Mouse (Mus musculus) heart, adult 11 months (tissue): Measurements from ENCODE around the gene Spata2l.
"Not testable (repeated sequence)": the region's sequence is repeated elsewhere in the genome, so short reads cannot be mapped to it uniquely, and the experiment has no call there.

Source experiments
- DNase-seq: peaks from one replicate; pipeline ENCODE4 v3.0.0; 2022

Gene Spata2l

DNA sequence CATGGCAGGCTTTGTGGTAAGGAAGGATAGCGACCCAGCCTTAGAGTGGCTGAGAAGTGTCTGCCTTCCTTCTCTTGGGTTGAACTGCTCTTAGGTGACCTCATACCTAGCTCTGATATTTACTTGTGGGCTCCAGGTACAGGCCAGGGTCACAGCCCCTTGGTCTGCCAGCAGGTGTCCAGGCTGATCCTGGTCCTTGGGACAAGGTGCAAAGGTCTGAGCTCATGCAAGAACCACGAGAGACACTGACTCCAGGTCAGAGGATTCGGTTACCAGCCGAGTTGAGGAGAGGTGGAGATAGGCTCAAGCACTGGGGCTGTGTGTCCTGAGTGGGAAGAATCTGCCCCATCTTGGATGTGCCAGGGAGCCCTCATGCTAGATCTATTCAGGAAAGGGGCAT lies 8.3 kb upstream of the Spata2l start:
- no peak for DNase-seq

- DNase-seq, result no peak
These were observed 7.0 kb upstream of the Spata2l start for GRCm38 (mm10) chr8:123243053-123243452.

DNA sequence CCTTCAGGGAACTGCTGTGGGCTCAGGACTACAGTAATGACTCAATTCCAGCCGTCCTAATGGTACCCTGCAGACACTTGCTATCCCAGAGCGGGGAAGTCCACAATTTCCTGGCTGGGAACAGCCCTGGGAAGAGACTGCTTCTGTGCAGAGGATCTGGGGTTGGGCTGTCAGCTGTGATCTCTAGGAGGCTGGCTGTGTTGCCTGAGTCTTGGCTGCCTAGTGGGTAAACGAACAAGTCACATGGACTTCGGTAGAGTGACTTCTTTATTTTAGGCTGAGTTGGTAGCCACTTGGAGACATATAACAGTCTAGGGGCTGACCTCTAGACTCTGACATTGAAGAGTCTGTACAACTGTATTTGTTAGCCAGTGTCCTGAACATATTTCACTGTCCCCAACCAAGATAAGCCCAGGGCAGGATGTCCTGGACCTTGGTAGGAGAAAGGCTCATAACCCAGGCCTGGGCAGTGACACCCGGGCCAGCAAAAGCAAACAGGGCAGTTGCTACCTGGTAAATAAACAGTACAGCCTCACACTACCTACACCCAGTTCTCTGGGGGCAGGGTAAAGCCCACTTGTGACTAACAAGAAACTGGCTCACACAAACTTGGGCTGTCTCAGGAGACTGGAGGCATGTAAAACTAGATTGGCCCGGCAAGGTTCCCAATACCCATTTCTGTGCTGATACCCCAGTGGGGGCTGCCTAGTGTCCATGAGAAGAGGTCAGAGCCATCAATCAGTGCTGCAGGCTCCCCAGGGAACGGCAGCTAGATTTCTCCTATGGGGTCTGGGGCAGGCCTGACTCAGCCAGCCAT lies 6.3 kb upstream of the Spata2l start:
- peak; percentile 95 for DNase-seq

- DNase-seq, result no peak
These were observed 3.4 kb upstream of the Spata2l start for GRCm38 (mm10) chr8:123239398-123239797.

DNA sequence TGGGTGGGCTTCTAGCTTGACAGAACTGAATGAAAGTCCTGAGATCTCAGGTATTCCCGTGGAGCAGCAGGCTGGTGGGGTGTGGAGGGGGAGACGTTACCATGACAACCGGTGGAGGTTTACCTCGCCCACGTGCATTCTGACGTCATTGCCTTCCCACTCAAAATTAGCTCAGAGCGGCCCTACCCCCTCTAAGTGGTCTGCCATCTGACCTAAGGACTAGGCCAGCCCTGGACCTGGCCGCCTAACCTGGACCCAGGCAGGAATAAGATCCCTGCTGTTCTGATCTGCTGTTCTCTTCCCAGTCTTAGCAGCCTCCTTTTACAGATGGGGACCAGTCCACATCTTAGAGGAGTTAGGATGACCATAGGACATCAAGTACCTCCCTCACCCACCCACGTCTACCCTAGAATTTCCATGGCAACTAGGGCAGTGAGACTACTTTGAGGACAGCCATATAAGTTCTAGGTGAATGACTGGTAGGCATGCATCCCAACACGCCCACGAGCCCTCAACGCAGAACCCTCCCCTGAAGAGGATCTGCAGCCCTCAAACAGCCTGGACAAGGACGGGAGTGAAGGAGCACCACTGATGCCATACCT lies 1.0 kb downstream of the Spata2l start:
- peak; percentile 94 for DNase-seq

DNA sequence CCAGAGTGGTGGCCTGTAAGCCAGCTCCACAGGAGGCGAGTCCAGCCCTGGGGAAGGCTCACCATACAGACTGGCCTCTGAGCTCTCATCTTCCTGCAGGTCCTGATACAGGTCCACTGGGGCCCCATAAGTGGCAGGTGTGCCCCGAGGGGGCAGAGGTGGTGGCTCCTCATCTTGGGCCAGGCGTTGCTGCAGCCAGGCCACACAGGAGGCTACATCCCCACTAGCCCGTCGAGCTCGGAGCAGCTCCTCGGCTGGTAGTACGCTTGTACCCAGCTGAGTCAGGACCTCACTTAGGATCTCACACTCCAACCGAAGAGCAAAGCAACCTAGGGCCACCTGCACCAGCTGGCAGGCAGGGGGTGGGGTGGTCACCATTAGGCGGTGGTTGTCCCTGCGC lies 2.3 kb downstream of the Spata2l start:
- peak; percentile 92 for DNase-seq

GRCm38 (mm10) chr8:123233300-123233699 lies 2.7 kb downstream of the Spata2l start:
- no peak for DNase-seq

DNA sequence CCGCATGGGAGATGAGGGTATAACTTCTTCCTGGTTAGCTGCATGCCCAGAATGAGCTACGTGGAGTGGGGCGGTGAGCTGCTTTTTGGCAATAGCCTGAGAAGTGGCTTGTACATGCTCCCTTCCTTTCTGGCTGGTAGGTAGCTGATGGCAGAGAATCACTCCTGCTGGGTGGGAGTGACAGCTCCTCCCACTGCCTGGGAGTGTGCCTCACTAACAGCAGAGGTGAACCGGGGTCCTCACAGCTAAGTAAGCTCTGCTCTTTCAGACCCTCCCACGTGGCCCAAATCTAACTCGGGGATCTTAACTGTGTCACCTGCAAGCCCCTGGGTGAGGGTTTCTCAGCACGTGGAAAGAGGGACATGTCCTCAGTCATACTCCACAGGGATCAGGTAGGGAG lies 3.5 kb downstream of the Spata2l start:
- DNase-seq, result no peak

GRCm38 (mm10) chr8:123231742-123232141 lies 4.3 kb downstream of the Spata2l start:
- no peak for DNase-seq

- not testable (repeated sequence) for DNase-seq
These were observed 5.7 kb downstream of the Spata2l start for GRCm38 (mm10) chr8:123230326-123230725.

GRCm38 (mm10) chr8:123228416-123228815 lies 7.6 kb downstream of the Spata2l start:
- no peak for DNase-seq

GRCm38 (mm10) chr8:123224278-123225266 lies 11.5 kb downstream of the Spata2l start, which contains the start of gene Cdk10:
Gene Cdk10 (plus strand): TSS chr8:123224842.
- DNase-seq, result peak; percentile 99

DNA sequence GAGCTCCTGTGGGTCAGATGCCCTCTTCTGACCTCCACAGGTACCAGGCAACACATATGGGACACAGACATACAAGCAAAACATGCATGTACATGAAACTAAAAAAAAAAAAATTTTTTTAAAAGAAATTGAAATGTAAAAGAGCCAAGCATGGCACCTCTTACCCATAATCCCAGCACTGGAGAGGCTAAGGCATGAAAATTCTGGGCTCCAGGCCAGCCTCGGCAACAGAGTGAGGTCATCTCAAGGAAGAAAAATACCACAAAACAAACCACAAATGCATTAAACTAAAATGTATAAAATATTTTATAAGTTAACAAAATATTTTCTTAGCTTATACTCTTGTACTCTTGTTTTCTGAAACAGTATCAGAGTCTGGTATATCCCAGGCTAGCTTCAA lies 15.1 kb downstream of the Spata2l start:
- DNase-seq, result no peak

DNA sequence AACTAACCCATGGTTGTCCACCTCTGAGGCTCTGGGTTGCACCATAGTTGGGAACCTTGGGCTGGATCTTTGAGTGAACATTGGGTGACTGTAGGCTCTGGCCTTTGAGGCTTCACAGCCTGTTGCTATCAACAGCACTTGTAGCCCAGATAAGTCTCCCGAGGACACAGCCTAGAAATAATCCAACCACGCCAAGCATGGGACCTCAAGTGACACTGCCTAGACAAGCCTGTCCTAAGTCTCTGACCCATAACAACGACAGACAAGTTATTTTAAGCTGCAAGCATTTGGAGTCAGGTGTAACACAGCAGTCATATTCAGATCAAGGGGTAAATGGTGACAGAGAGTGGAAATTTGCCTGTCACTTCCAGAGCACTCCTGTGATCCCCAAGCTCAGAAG lies 20.6 kb downstream of the Spata2l start:
- DNase-seq, result peak; percentile 98

DNA sequence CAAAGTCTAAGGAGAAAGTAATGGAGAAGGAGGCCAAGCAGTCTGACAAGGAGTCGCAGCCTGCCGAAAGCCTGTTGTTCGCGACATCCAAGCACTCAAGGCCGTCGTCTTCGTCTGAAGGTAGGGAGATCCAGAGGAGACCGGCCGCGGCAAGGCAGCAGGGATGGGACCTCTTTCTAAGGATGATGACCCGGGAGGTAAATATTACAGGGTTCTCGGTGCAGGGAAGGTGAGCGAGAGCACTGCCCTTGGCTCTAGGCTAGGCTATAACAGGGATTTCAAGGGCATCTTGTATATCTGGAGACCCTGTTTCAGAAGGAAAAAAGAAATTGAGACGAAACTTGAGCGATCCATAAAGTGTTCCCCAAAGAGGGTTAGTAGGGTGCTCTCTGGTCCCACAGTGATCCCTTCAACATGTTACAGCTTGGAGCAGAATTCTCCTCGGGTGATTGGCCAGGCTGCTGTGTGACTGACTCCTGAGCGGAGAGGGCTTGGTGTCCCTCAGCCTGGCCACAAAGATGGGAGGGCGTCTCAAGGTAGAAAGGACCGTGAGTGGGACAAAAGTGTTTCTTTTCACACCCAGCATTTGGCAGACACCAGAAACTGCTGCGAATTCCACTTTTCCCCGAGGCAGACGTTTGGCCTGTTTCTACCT lies 22.8 kb downstream of the Spata2l start:
- DNase-seq, result peak; percentile 95

DNA sequence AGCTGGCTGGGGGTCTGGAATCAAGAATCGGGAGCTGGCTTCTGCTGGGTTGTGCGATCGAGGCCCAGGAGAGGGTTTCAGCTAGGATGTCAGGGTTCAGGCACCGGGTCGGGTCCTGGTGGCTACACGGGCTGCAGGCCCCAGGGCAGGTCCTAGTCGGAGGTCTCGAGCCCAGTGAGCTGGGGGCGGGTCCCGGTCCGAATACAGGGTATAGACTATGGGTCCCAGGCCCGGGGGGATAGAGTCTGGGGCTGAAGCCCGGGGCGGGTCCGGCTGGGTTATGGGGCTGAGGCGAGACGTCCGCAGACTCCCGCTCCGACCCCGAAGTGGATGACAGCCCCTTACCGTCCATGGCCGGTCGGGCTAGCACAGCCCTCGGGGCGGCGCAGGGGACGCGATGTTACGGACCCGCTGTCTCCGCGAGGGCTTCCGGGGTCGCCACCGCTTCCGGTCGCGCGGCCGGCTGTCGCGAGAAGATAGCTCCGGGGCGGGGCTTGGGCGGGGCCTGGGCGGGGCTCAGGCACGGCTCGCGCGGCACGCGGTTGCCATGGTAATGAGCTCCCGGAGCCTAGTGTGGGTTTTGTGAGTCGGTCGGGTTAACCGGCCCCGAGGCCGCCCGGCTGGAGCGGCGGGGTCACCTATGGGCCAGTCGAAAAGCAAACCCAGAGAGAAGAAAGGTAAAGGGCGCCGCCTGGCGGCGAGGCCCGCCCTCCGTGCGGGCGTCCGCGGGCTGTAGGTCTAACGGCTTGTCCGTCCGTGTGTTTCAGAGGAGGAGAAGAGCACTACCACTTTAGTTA lies 23.5 kb downstream of the Spata2l start, which contains the start of the genes Chmp1a and Spata33:
Gene Chmp1a (minus strand): TSS at position 443 of the 797 bp plus-strand sequence.
Gene Spata33 (plus strand): TSS at position 512 of the 797 bp plus-strand sequence.
- peak; percentile 99 for DNase-seq

GRCm38 (mm10) chr8:123211876-123212275 lies 24.2 kb downstream of the Spata2l start:
- no peak for DNase-seq

DNA sequence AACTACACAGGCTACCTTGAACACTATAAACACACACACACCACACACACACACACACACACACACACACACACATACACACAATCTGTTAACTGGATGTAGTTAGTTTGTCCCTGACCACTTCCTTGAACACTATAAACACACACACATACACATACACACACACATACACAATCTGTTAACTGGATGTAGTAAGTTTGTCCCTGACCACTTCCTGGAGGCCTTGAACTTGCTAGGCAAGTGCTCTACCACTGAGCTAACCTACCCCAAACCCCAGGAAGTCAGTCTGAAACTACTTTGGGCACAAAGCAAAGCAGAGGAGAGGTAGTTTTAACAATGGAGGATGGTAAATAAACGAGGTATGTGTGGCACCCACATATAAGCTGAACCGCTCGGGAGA lies 32.5 kb downstream of the Spata2l start:
- no peak for DNase-seq

DNA sequence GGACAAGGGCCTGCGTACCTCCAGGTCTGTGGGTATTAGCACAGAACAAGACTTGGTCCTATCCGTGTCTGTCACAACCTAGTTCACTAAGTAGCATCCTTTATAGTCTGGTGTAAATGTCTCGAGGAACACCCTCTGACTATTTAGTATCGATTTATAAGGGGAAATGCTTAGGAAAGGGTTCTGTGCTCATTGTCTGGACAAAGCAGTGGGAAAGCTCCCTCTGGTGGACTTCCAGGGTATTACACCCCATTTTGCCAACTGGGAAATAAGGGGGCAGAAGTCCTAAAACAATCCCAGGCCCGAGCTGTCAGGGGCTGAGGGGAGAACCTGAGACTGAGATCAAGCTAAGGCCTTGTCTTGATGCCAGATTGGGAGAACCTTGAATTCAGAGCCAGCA lies 33.7 kb downstream of the Spata2l start:
- no peak for DNase-seq

DNA sequence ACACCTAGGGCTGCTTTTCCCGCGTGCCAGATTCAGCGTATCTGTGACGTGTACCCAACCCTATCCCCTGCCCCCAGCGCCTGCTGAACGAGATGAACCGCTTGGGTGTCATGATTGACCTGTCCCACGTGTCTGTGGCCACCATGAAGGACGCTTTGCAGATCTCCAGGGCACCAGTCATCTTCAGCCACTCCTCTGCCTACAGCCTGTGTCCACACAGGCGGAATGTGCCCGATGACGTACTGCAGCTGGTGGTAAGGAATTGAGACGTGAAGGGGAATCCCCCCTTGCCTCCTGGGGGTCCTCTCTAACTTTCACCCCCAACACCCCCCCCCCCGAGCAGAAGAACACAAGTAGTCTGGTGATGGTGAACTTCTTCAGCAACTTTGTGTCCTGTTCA lies 36.2 kb downstream of the Spata2l start:
- no peak for DNase-seq

- DNase-seq, result not testable (repeated sequence)
These were observed 39.0 kb downstream of the Spata2l start for GRCm38 (mm10) chr8:123197016-123197415.

DNA sequence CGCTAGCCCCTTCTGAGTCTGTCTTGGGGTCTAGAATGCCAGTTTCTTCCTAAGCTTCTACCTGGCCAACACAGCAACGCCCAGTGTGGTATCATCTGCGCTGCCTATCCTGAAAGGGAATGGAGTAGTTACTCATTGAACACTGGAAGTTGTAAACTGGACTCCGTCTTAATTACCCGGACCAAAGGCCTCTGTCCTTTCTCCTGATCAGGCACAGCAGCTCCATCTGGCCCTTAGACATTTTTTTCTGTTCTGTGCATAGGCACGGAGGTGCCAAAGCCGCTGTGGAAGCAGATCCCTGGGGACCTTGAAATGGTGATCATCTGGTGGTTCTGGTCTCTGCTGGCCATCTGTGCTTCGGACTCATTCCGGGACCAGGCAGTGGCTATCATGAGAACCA lies 42.3 kb downstream of the Spata2l start:
- no peak for DNase-seq
